Mouse (Mus musculus): Measurements from ENCODE around the gene Sptssa. TPM values are rescaled to one million over a fixed set of nuclear protein-coding genes. Genes with fewer than 3 reads are reported as not detected.

The Sptssa gene
- polyA plus RNA-seq, 1 experiment from 2014 or later: 238 TPM

MicroRNAs within 50 kb of the gene (microRNA counts, 519-probe panel; counts per million panel counts)
- microRNA mmu-miR-1892: not detected

Small RNA genes lying within 50 kb of the gene (microRNA-seq; reads per million reads assigned to microRNA genes)
- not detected for gene Mir1892

Other genes with a start within 250 kb of the Sptssa start
- gene Eapp, start 39.3 kb upstream of the Sptssa start, polyA plus RNA-seq (2014; fragmentation: Nextera tagmentation; extraction: Ambion mirVana): 66.5 and 70.9 TPM in 2 replicates
- 204 and 216 TPM in 2 replicates for gene Snx6, start 139.1 kb upstream of the Sptssa start, polyA plus RNA-seq (2014; fragmentation: Nextera tagmentation; extraction: Ambion mirVana)
- gene Cfl2, start 206.3 kb upstream of the Sptssa start, polyA plus RNA-seq (2014; fragmentation: Nextera tagmentation; extraction: Ambion mirVana): 214 and 230 TPM in 2 replicates